In the genomic region with DNA sequence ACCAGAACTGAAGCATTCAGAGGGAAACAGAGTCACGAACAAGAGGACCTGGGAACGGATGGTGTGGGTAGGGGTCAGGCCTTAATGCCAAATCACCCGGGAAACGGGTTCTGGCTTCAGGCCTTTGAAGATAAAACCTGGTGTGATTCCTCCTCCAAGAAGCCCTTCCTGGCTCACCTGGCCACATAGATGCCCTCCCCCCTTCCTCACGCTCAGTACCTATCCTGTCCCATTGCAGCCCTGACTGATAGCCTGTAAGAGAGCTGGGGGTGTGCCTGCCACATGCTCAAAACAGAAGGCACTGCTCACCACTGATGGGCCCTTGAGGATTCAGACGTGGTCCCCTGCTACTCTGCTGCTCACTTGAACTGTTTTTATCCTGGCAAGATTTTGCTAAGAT, we compare ENCODE assay signal across 16 mouse cellular contexts. TPM values are rescaled to one million over a fixed set of nuclear protein-coding genes. Genes with fewer than 3 reads are reported as not detected.
DNase-seq lines count a peak whose midpoint lies in the region; ATAC-seq and TF ChIP-seq lines count a peak whose summit lies in the region.
"Had no signal": no experiment of that assay in that cellular context is flagged by ENCODE, and none has a peak within 500 bp of the region (broad histone marks: within the 10 kb centered on the region; RNA-seq: fewer than 3 reads in every experiment).

No protein-coding gene starts in this region.

- H3K4me1 ChIP-seq in forebrain, embryonic 13.5 days: peaks cover 50% of the 10 kb centered on the region
- peaks cover 44% of the 10 kb centered on the region for H3K4me1 ChIP-seq in forebrain, embryonic 16.5 days (replicated peaks; ENCODE audit: control insufficient read depth, insufficient read depth, low read length)
- H3K4me1 ChIP-seq in kidney, embryonic 14.5 days (ENCODE audit: control insufficient read depth, insufficient read depth, low read length): peaks cover 36% of the 10 kb centered on the region
- peaks cover 53% of the 10 kb centered on the region for H3K4me1 ChIP-seq in midbrain, embryonic 13.5 days (replicated peaks)
- H3K4me1 ChIP-seq in midbrain, postnatal 0 days (ENCODE audit: insufficient read depth, low read length): peaks cover 11% of the 10 kb centered on the region; the same call in 1 of the 2 replicates
- no peaks in the 10 kb centered on the region; the same call in 1 of the 2 replicates for H3K4me1 ChIP-seq in stomach, postnatal 0 days (replicated peaks; ENCODE audit: control insufficient read depth, insufficient read depth)

- no peaks in the 10 kb centered on the region for H3K9me3 ChIP-seq in forebrain, embryonic 13.5 days (replicated peaks)
- no peaks in the 10 kb centered on the region for H3K9me3 ChIP-seq in forebrain, embryonic 16.5 days (ENCODE audit: control insufficient read depth, low read length)
- no peaks in the 10 kb centered on the region for H3K9me3 ChIP-seq in kidney, embryonic 14.5 days (ENCODE audit: control insufficient read depth, low read length)
- no peaks in the 10 kb centered on the region for H3K9me3 ChIP-seq in midbrain, embryonic 13.5 days
- no peaks in the 10 kb centered on the region for H3K9me3 ChIP-seq in midbrain, postnatal 0 days (ENCODE audit: low read length)
- no peaks in the 10 kb centered on the region for H3K9me3 ChIP-seq in stomach, postnatal 0 days (ENCODE audit: control insufficient read depth, low read length)

- H3K4me2 ChIP-seq in forebrain, embryonic 13.5 days: no peak overlapping the region
- H3K4me2 ChIP-seq in forebrain, embryonic 16.5 days (ENCODE audit: low read length): no peak overlapping the region
- H3K4me2 ChIP-seq in kidney, embryonic 14.5 days (replicated peaks; ENCODE audit: low read depth, low read length): 0 out of 2 replicates have a peak overlapping the region, but pooled peaks have one; percentile 1
- no peak overlapping the region for H3K4me2 ChIP-seq in midbrain, embryonic 13.5 days (replicated peaks)
- no peak overlapping the region for H3K4me2 ChIP-seq in midbrain, postnatal 0 days (ENCODE audit: low read depth, low read length, poor library complexity, severe bottlenecking)
- no peak overlapping the region for H3K4me2 ChIP-seq in stomach, postnatal 0 days (replicated peaks; ENCODE audit: low read depth)

- no peak for TF ChIP-seq CTCF in midbrain, postnatal 0 days (IDR thresholded peaks at IDR 0.05)
- TF ChIP-seq CTCF in stomach, postnatal 0 days (IDR thresholded peaks at IDR 0.05; ENCODE audit: low read depth): no peak

- 95% methylated on average over 6 of the region's 6 CpGs for WGBS in forebrain, embryonic 13.5 days
- WGBS in forebrain, embryonic 16.5 days: 91% methylated on average over 6 of the region's 6 CpGs
- WGBS in kidney, embryonic 14.5 days: 86% methylated on average over 6 of the region's 6 CpGs
- WGBS in midbrain, embryonic 13.5 days: 87% methylated on average over 6 of the region's 6 CpGs
- WGBS in midbrain, postnatal 0 days: 81% methylated on average over 6 of the region's 6 CpGs
- WGBS in stomach, postnatal 0 days: 89% methylated on average over 6 of the region's 6 CpGs

- no peak for TF ChIP-seq EP300 in stomach, postnatal 0 days (optimal IDR thresholded peaks at IDR 0.05)

- H3K9ac ChIP-seq in forebrain, embryonic 13.5 days: peak overlapping the region; percentile 21
- H3K9ac ChIP-seq in forebrain, embryonic 16.5 days (replicated peaks; ENCODE audit: low read depth, low read length): no peak overlapping the region
- H3K9ac ChIP-seq in kidney, embryonic 14.5 days (ENCODE audit: low read depth, low read length): no peak overlapping the region
- H3K9ac ChIP-seq in midbrain, embryonic 13.5 days (replicated peaks): 0 out of 2 replicates have a peak overlapping the region, but pooled peaks have one; percentile 0
- no peak overlapping the region for H3K9ac ChIP-seq in midbrain, postnatal 0 days (replicated peaks; ENCODE audit: low read length, poor library complexity, severe bottlenecking)
- H3K9ac ChIP-seq in stomach, postnatal 0 days (ENCODE audit: low read length): peak overlapping the region; percentile 2; the same call in 1 of the 2 replicates

- no peak for DNase-seq in kidney, postnatal 25 days
- DNase-seq in midbrain, postnatal 0 days (ENCODE audit: low spot score): no peak
- DNase-seq in stomach, postnatal 0 days (ENCODE audit: low spot score): no peak
- DNase-seq in right cerebral cortex, postnatal 14 days: no peak
- DNase-seq: cerebellum, postnatal 14 days; midbrain, embryonic 14.5 days; right cerebral cortex, postnatal 4 days had no signal

- no peak overlapping the region for H3K27ac ChIP-seq in forebrain, embryonic 13.5 days
- H3K27ac ChIP-seq in forebrain, embryonic 16.5 days (ENCODE audit: low read length): no peak overlapping the region
- H3K27ac ChIP-seq in kidney, embryonic 14.5 days (ENCODE audit: low read depth, low read length): no peak overlapping the region
- no peak overlapping the region for H3K27ac ChIP-seq in midbrain, embryonic 13.5 days
- no peak overlapping the region for H3K27ac ChIP-seq in midbrain, postnatal 0 days (ENCODE audit: low read depth, low read length)
- H3K27ac ChIP-seq in stomach, postnatal 0 days (replicated peaks): no peak overlapping the region

- peaks cover 75% of the 10 kb centered on the region for H3K36me3 ChIP-seq in forebrain, embryonic 13.5 days (ENCODE audit: poor library complexity, severe bottlenecking)
- peaks cover 19% of the 10 kb centered on the region for H3K36me3 ChIP-seq in forebrain, embryonic 16.5 days (ENCODE audit: control insufficient read depth, insufficient read depth)
- H3K36me3 ChIP-seq in kidney, embryonic 14.5 days (ENCODE audit: control insufficient read depth, insufficient read depth, low read length): peaks cover 72% of the 10 kb centered on the region
- H3K36me3 ChIP-seq in midbrain, embryonic 13.5 days: peaks cover 60% of the 10 kb centered on the region
- peaks cover 44% of the 10 kb centered on the region for H3K36me3 ChIP-seq in midbrain, postnatal 0 days (ENCODE audit: insufficient read depth, low read length)
- H3K36me3 ChIP-seq in stomach, postnatal 0 days (ENCODE audit: control insufficient read depth, insufficient read depth, low read length): peaks cover 42% of the 10 kb centered on the region

- H3K4me3 ChIP-seq in forebrain, embryonic 13.5 days: no peak overlapping the region
- no peak overlapping the region for H3K4me3 ChIP-seq in forebrain, embryonic 16.5 days (replicated peaks; ENCODE audit: low read length)
- H3K4me3 ChIP-seq in kidney, embryonic 14.5 days (ENCODE audit: low read length): no peak overlapping the region
- no peak overlapping the region for H3K4me3 ChIP-seq in midbrain, embryonic 13.5 days (replicated peaks)
- no peak overlapping the region for H3K4me3 ChIP-seq in midbrain, postnatal 0 days (ENCODE audit: low read depth, low read length)
- no peak overlapping the region for H3K4me3 ChIP-seq in stomach, postnatal 0 days (ENCODE audit: low read depth, low read length)

- H3K27me3 ChIP-seq in forebrain, embryonic 13.5 days: peaks cover 9% of the 10 kb centered on the region
- no peaks in the 10 kb centered on the region for H3K27me3 ChIP-seq in forebrain, embryonic 16.5 days (replicated peaks; ENCODE audit: control insufficient read depth, insufficient read depth, low read length)
- H3K27me3 ChIP-seq in kidney, embryonic 14.5 days (ENCODE audit: control insufficient read depth, insufficient read depth, low read length): no peaks in the 10 kb centered on the region
- peaks cover 10% of the 10 kb centered on the region for H3K27me3 ChIP-seq in midbrain, embryonic 13.5 days
- no peaks in the 10 kb centered on the region for H3K27me3 ChIP-seq in midbrain, postnatal 0 days (ENCODE audit: insufficient read depth, low read length)
- H3K27me3 ChIP-seq in stomach, postnatal 0 days (ENCODE audit: control insufficient read depth, insufficient read depth, low read length): no peaks in the 10 kb centered on the region

- ATAC-seq in forebrain, embryonic 13.5 days: no peak
- no peak for ATAC-seq in forebrain, embryonic 16.5 days
- no peak for ATAC-seq in kidney, embryonic 14.5 days (ENCODE audit: low FRiP score, low TSS enrichment)
- ATAC-seq in midbrain, embryonic 13.5 days: no peak
- no peak for ATAC-seq in midbrain, postnatal 0 days (ENCODE audit: low FRiP score)
- no peak for ATAC-seq in stomach, postnatal 0 days (ENCODE audit: low FRiP score, low TSS enrichment)
- ATAC-seq: inflammation-experienced regulatory T-cells, adult 6 months had no signal

RNA-seq across cellular contexts. Expression of gene Pcnx3, which starts 5.1 kb away (rescaled TPM):
- 21.6 and 29.4 TPM in 2 replicates for polyA plus RNA-seq in forebrain, embryonic 13.5 days (2015; fragmentation: Nextera tagmentation; extraction: Ambion mirVana)
- polyA plus RNA-seq in forebrain, embryonic 16.5 days (2015; fragmentation: Nextera tagmentation; extraction: Ambion mirVana): 24.1 and 28.7 TPM in 2 replicates
- polyA plus RNA-seq in kidney, embryonic 14.5 days (2014; fragmentation: Nextera tagmentation; extraction: Ambion mirVana): 31.2 and 35.4 TPM in 2 replicates
- 25.6 and 29.1 TPM in 2 replicates for polyA plus RNA-seq in midbrain, embryonic 13.5 days (2015; fragmentation: Nextera tagmentation; extraction: Ambion mirVana)
- 95.5 and 103 TPM in 2 replicates for total RNA-seq in midbrain, postnatal 0 days (2014; rRNA removed)
- polyA plus RNA-seq in midbrain, postnatal 0 days (2015; fragmentation: Nextera tagmentation; extraction: Ambion mirVana): 18.4 and 19.1 TPM in 2 replicates
- 6.5 and 7.9 TPM in 2 replicates for polyA plus RNA-seq in stomach, postnatal 0 days (2015; fragmentation: Nextera tagmentation; extraction: Ambion mirVana)

RNA-seq across cellular contexts. Expression of gene Map3k11, which starts 5.3 kb away (rescaled TPM):
- polyA plus RNA-seq in forebrain, embryonic 13.5 days (2015; fragmentation: Nextera tagmentation; extraction: Ambion mirVana): 11.3 and 11.7 TPM in 2 replicates
- 10.0 and 10.7 TPM in 2 replicates for polyA plus RNA-seq in forebrain, embryonic 16.5 days (2015; fragmentation: Nextera tagmentation; extraction: Ambion mirVana)
- 26.8 and 33.6 TPM in 2 replicates for polyA plus RNA-seq in kidney, embryonic 14.5 days (2014; fragmentation: Nextera tagmentation; extraction: Ambion mirVana)
- polyA plus RNA-seq in midbrain, embryonic 13.5 days (2015; fragmentation: Nextera tagmentation; extraction: Ambion mirVana): 11.4 and 15.1 TPM in 2 replicates
- total RNA-seq in midbrain, postnatal 0 days (2014; rRNA removed): 18.3 and 24.0 TPM in 2 replicates
- polyA plus RNA-seq in midbrain, postnatal 0 days (2015; fragmentation: Nextera tagmentation; extraction: Ambion mirVana): 9.6 and 10.6 TPM in 2 replicates
- 14.0 and 16.5 TPM in 2 replicates for polyA plus RNA-seq in stomach, postnatal 0 days (2015; fragmentation: Nextera tagmentation; extraction: Ambion mirVana)

RNA-seq across cellular contexts. Expression of gene Kcnk7, which starts 10.4 kb away (rescaled TPM):
- 0.31 and 0.32 TPM in 2 replicates for polyA plus RNA-seq in forebrain, embryonic 13.5 days (2015; fragmentation: Nextera tagmentation; extraction: Ambion mirVana)
- polyA plus RNA-seq in forebrain, embryonic 16.5 days (2015; fragmentation: Nextera tagmentation; extraction: Ambion mirVana): 0.24 and 0.48 TPM in 2 replicates
- polyA plus RNA-seq in kidney, embryonic 14.5 days (2014; fragmentation: Nextera tagmentation; extraction: Ambion mirVana): 0.39 and 0.42 TPM in 2 replicates
- polyA plus RNA-seq in midbrain, embryonic 13.5 days (2015; fragmentation: Nextera tagmentation; extraction: Ambion mirVana): 0.15 TPM in 1 of 2 replicates, not detected in the other
- not detected in 2 replicates for total RNA-seq in midbrain, postnatal 0 days (2014; rRNA removed)
- polyA plus RNA-seq in midbrain, postnatal 0 days (2015; fragmentation: Nextera tagmentation; extraction: Ambion mirVana): 0.47 and 0.49 TPM in 2 replicates
- 8.4 and 9.5 TPM in 2 replicates for polyA plus RNA-seq in stomach, postnatal 0 days (2015; fragmentation: Nextera tagmentation; extraction: Ambion mirVana)
- total RNA-seq: gastrocnemius, adult 8-10 months; layer of hippocampus, postnatal 25 days; liver, adult 2 months had no signal
- polyA plus RNA-seq: brain, embryonic 14.5 days; liver, adult 2 months had no signal

RNA-seq across cellular contexts. Expression of gene Sipa1, which starts 30.3 kb away (rescaled TPM):
- 9.4 and 11.0 TPM in 2 replicates for polyA plus RNA-seq in forebrain, embryonic 13.5 days (2015; fragmentation: Nextera tagmentation; extraction: Ambion mirVana)
- 14.3 and 15.1 TPM in 2 replicates for polyA plus RNA-seq in forebrain, embryonic 16.5 days (2015; fragmentation: Nextera tagmentation; extraction: Ambion mirVana)
- 17.4 and 26.8 TPM in 2 replicates for polyA plus RNA-seq in kidney, embryonic 14.5 days (2014; fragmentation: Nextera tagmentation; extraction: Ambion mirVana)
- 10.8 and 14.1 TPM in 2 replicates for polyA plus RNA-seq in midbrain, embryonic 13.5 days (2015; fragmentation: Nextera tagmentation; extraction: Ambion mirVana)
- total RNA-seq in midbrain, postnatal 0 days (2014; rRNA removed): 26.1 and 36.0 TPM in 2 replicates
- 18.1 and 19.9 TPM in 2 replicates for polyA plus RNA-seq in midbrain, postnatal 0 days (2015; fragmentation: Nextera tagmentation; extraction: Ambion mirVana)
- 8.0 and 11.5 TPM in 2 replicates for polyA plus RNA-seq in stomach, postnatal 0 days (2015; fragmentation: Nextera tagmentation; extraction: Ambion mirVana)

RNA-seq across cellular contexts. Expression of gene Ehbp1l1, which starts 32.3 kb away (rescaled TPM):
- polyA plus RNA-seq in forebrain, embryonic 13.5 days (2015; fragmentation: Nextera tagmentation; extraction: Ambion mirVana): 5.3 and 6.7 TPM in 2 replicates
- 12.0 and 20.0 TPM in 2 replicates for polyA plus RNA-seq in forebrain, embryonic 16.5 days (2015; fragmentation: Nextera tagmentation; extraction: Ambion mirVana)
- polyA plus RNA-seq in kidney, embryonic 14.5 days (2014; fragmentation: Nextera tagmentation; extraction: Ambion mirVana): 8.8 and 11.5 TPM in 2 replicates
- 8.9 and 10.5 TPM in 2 replicates for polyA plus RNA-seq in midbrain, embryonic 13.5 days (2015; fragmentation: Nextera tagmentation; extraction: Ambion mirVana)
- 25.6 and 26.3 TPM in 2 replicates for total RNA-seq in midbrain, postnatal 0 days (2014; rRNA removed)
- 65.2 and 65.4 TPM in 2 replicates for polyA plus RNA-seq in midbrain, postnatal 0 days (2015; fragmentation: Nextera tagmentation; extraction: Ambion mirVana)
- polyA plus RNA-seq in stomach, postnatal 0 days (2015; fragmentation: Nextera tagmentation; extraction: Ambion mirVana): 28.0 and 29.5 TPM in 2 replicates

Comparison
In these comparisons a context has a peak if more than half of its experiments do, and no peak if none do; other contexts are left out.
1. H3K9ac ChIP-seq: peak in forebrain, embryonic 13.5 days (single experiment), midbrain, embryonic 13.5 days (single experiment) and stomach, postnatal 0 days (single experiment); none in forebrain, embryonic 16.5 days (single experiment), kidney, embryonic 14.5 days (single experiment) and midbrain, postnatal 0 days (single experiment).